Mouse (Mus musculus): ENCODE measurements around the gene Slc17a7. TPM values are rescaled to one million over a fixed set of nuclear protein-coding genes. Genes with fewer than 3 reads are reported as not detected.
A peak's percentile ranks its signal among the peaks of the same experiment; 100 is the strongest.
"Not testable (repeated sequence)": the region's sequence is repeated elsewhere in the genome, so short reads cannot be mapped to it uniquely, and the experiment has no call there.

The Slc17a7 gene
- polyA plus RNA-seq, 1 experiment from 2014 or later, result 3.8 TPM

DNA sequence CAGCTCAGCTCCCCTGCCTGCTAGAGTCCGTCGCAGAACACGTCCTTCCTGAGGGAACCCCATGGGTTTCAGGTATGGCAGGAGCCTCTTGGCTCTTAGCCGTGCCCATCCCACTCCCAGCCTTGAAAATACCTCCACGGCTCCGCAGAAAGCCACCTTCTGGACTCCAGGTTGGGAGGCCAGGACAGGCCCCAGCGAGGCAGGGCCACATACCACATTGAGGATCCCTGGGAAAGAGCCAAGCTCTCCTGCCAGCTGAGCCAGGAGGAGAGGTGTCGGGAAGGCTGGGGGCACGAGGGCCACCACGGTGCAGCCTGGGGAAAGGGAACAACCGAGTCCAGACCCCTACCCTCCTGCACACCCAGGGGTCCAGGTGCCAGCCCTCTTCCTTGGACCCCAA lies 16.5 kb upstream of the Slc17a7 start:
- WGBS, result 90% methylated on average over 11 of the region's 11 CpGs
- Histone ChIP-seq H3K36me3 (peaks cover 55% of the 10 kb centered on the region), H3K27me3 (replicated peaks) (no peaks in the 10 kb centered on the region)

GRCm38 (mm10) chr7:45147899-45148298 lies 15.8 kb upstream of the Slc17a7 start:
- Histone ChIP-seq H3K27me3 (replicated peaks) (no peaks in the 10 kb centered on the region), H3K9me3 (replicated peaks) (no peaks in the 10 kb centered on the region), H3K27ac (ENCODE audit: poor library complexity, severe bottlenecking) (no peak overlapping the region), H3K9ac (no peak overlapping the region), H3K4me3 (no peak overlapping the region), H3K36me3 (peaks cover 49% of the 10 kb centered on the region), H3K4me2 (no peak overlapping the region), H3K4me1 (replicated peaks) (peaks cover 5% of the 10 kb centered on the region; the same call in 1 of the 2 replicates)
- ATAC-seq (ENCODE audit: insufficient number of reproducible peaks, low FRiP score), result no peak
- WGBS, result 76% methylated on average over 11 of the region's 11 CpGs

More for the DNA sequence above, 16.5 kb upstream of the Slc17a7 start:
- Histone ChIP-seq H3K27ac (ENCODE audit: poor library complexity, severe bottlenecking) (no peak overlapping the region), H3K4me3 (no peak overlapping the region), H3K9me3 (replicated peaks) (no peaks in the 10 kb centered on the region), H3K4me1 (replicated peaks) (peaks cover 5% of the 10 kb centered on the region; the same call in 1 of the 2 replicates), H3K4me2 (no peak overlapping the region), H3K9ac (no peak overlapping the region)
- no peak for ATAC-seq (ENCODE audit: insufficient number of reproducible peaks, low FRiP score)

GRCm38 (mm10) chr7:45148534-45149098 lies 15.1 kb upstream of the Slc17a7 start:
- no peaks in the 10 kb centered on the region for H3K9me3 ChIP-seq (replicated peaks)
- peaks cover 42% of the 10 kb centered on the region for H3K36me3 ChIP-seq
- WGBS, result 29% methylated on average over 4 of the region's 4 CpGs
- no peak overlapping the region for H3K4me3 ChIP-seq
- H3K4me2 ChIP-seq, result no peak overlapping the region
- ATAC-seq (ENCODE audit: insufficient number of reproducible peaks, low FRiP score), result no peak
- H3K9ac ChIP-seq, result peak overlapping the region; percentile 44
- H3K4me1 ChIP-seq (replicated peaks), result peaks cover 9% of the 10 kb centered on the region; the same call in 1 of the 2 replicates
- H3K27ac ChIP-seq (ENCODE audit: poor library complexity, severe bottlenecking), result peak overlapping the region; percentile 34; the same call in 1 of the 2 replicates
- no peaks in the 10 kb centered on the region for H3K27me3 ChIP-seq (replicated peaks)

DNA sequence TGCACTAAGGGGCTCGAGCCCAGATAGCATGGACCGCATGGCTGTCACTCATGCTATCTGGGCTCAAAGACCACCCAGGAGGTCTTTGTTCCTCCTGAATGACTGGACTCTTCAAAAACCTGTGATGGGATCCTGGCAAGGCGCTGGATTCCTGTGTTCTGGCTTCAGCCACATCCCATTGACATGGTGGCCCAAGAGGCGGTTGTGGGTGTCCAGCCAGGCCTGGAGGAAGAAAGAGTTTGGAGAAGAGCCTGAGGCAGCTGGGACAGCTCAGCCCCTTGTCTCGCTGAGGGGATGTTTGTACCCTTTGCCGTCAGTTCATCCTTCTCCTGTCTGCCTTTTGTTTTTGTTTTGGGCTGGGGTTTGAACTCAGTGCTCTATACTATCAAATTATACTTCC lies 14.2 kb upstream of the Slc17a7 start:
- peaks cover 34% of the 10 kb centered on the region for H3K36me3 ChIP-seq
- H3K9me3 ChIP-seq (replicated peaks), result no peaks in the 10 kb centered on the region
- no peak for ATAC-seq (ENCODE audit: insufficient number of reproducible peaks, low FRiP score)
- H3K4me2 ChIP-seq, result no peak overlapping the region
- 0 out of 2 replicates have a peak overlapping the region, but pooled peaks have one; percentile 15 for H3K27ac ChIP-seq (ENCODE audit: poor library complexity, severe bottlenecking)
- H3K4me1 ChIP-seq (replicated peaks), result peaks cover 10% of the 10 kb centered on the region; the same call in 1 of the 2 replicates
- no peak overlapping the region for H3K4me3 ChIP-seq
- no peak overlapping the region for H3K9ac ChIP-seq
- H3K27me3 ChIP-seq (replicated peaks), result no peaks in the 10 kb centered on the region
- 60% methylated on average over 6 of the region's 6 CpGs for WGBS

DNA sequence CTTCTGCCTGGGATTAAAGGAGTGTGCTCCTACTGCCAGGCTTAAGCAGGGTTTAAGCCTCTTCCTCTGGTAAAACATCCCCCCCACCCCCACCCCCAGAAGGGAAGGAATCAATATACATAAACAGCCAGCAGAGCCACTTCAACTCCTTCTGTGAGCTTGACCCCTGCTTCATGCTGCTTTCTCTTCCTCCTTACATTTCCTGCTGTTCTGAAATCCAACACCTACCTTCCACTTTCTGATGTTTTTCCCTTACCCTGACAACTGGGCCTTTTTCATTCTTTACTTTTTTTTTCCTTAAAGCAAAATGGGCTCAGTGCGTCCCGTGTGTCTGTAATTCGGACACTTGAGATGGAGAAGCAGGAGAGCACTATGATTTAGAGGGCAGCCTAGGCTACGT lies 13.4 kb upstream of the Slc17a7 start:
- no peak overlapping the region for H3K4me2 ChIP-seq
- H3K27ac ChIP-seq (ENCODE audit: poor library complexity, severe bottlenecking), result no peak overlapping the region
- H3K27me3 ChIP-seq (replicated peaks), result no peaks in the 10 kb centered on the region
- H3K36me3 ChIP-seq, result peaks cover 26% of the 10 kb centered on the region
- H3K9ac ChIP-seq, result 0 out of 2 replicates have a peak overlapping the region, but pooled peaks have one; percentile 40
- WGBS, result 61% methylated on average over 4 of the region's 4 CpGs
- H3K4me3 ChIP-seq, result no peak overlapping the region
- no peak for ATAC-seq (ENCODE audit: insufficient number of reproducible peaks, low FRiP score)
- no peaks in the 10 kb centered on the region for H3K9me3 ChIP-seq (replicated peaks)
- H3K4me1 ChIP-seq (replicated peaks), result peaks cover 16% of the 10 kb centered on the region

GRCm38 (mm10) chr7:45151303-45151702 lies 12.4 kb upstream of the Slc17a7 start:
- H3K4me3 ChIP-seq, result no peak overlapping the region
- no peak for ATAC-seq (ENCODE audit: insufficient number of reproducible peaks, low FRiP score)
- no peak overlapping the region for H3K9ac ChIP-seq
- H3K4me2 ChIP-seq, result no peak overlapping the region
- H3K36me3 ChIP-seq, result peaks cover 21% of the 10 kb centered on the region
- H3K27ac ChIP-seq (ENCODE audit: poor library complexity, severe bottlenecking), result no peak overlapping the region
- no peaks in the 10 kb centered on the region for H3K9me3 ChIP-seq (replicated peaks)
- peaks cover 17% of the 10 kb centered on the region for H3K4me1 ChIP-seq (replicated peaks)
- H3K27me3 ChIP-seq (replicated peaks), result no peaks in the 10 kb centered on the region
- WGBS, result 58% methylated on average over 11 of the region's 11 CpGs

DNA sequence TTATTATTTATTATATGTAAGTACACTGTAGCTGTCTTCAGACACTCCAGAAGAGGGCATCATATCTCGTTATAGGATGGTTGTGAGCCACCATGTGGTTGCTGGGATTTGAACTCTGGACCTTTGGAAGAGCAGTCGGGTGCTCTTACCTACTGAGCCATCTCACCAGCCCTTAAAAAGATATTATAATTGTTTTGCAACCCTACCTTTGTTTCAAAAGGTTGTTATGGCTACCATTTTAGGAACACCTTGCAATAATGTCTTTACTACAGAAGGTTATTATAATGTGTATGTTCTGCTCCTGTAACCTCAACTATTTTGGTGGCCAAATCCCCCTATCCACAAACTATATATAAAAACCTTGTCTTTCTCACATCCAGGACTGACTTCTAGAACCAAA lies 10.7 kb upstream of the Slc17a7 start:
- H3K27me3 ChIP-seq (replicated peaks); H3K9me3 ChIP-seq (replicated peaks); H3K9ac ChIP-seq; ATAC-seq (ENCODE audit: insufficient number of reproducible peaks, low FRiP score); H3K4me3 ChIP-seq; H3K27ac ChIP-seq (ENCODE audit: poor library complexity, severe bottlenecking); H3K4me2 ChIP-seq: not testable (repeated sequence)
- 93% methylated on average over 2 of the region's 2 CpGs for WGBS
- peaks cover 17% of the 10 kb centered on the region for H3K4me1 ChIP-seq (replicated peaks)
- H3K36me3 ChIP-seq, result peaks cover 11% of the 10 kb centered on the region

DNA sequence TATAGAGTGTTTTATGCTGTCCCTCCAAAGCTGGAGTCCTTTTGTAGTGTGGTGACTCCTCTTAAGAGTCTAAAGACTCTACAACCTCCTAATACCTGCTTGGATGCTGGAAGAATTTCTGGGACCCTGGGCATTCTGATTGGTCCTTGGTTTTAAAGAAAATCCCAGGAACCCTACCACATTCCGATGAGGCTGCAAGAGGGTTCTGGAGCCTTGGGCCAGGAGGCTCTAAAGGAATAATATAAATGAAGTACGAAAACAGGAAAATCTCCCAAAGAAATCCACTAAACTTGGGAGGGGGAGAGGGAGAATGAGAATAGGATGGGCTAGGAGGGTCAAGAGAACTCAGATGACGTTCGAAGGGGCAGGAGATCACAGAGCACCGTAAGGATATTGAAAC lies 10.2 kb upstream of the Slc17a7 start:
- Histone ChIP-seq H3K27ac (ENCODE audit: poor library complexity, severe bottlenecking) (peak overlapping the region; percentile 94), H3K4me3 (peak overlapping the region; percentile 66), H3K4me1 (replicated peaks) (peaks cover 13% of the 10 kb centered on the region), H3K27me3 (replicated peaks) (no peaks in the 10 kb centered on the region), H3K36me3 (peaks cover 16% of the 10 kb centered on the region), H3K4me2 (peak overlapping the region; percentile 82), H3K9me3 (replicated peaks) (no peaks in the 10 kb centered on the region), H3K9ac (peak overlapping the region; percentile 86)
- 3% methylated on average over 5 of the region's 5 CpGs for WGBS
- ATAC-seq (ENCODE audit: insufficient number of reproducible peaks, low FRiP score), result no peak

- Histone ChIP-seq H3K4me3 (peak within 1 kb of the TSS; percentile 66), H3K36me3 (peaks cover 23% of the 10 kb centered on the region), H3K9ac (peak within 1 kb of the TSS; percentile 86), H3K9me3 (replicated peaks) (no peaks in the 10 kb centered on the region), H3K4me2 (peak within 1 kb of the TSS; percentile 82), H3K27me3 (replicated peaks) (no peaks in the 10 kb centered on the region), H3K27ac (ENCODE audit: poor library complexity, severe bottlenecking) (peak within 1 kb of the TSS; percentile 94), H3K4me1 (replicated peaks) (peaks cover 12% of the 10 kb centered on the region)
- peak; percentile 97 for ATAC-seq (ENCODE audit: insufficient number of reproducible peaks, low FRiP score)
- 4% methylated on average over 69 of the region's 69 CpGs for WGBS
Observed at GRCm38 (mm10) chr7:45154096-45154992, 9.4 kb upstream of the Slc17a7 start, which contains the start of the genes Pih1d1 and Aldh16a1. TSS of gene Pih1d1 (plus strand) at chr7:45154303. TSS of gene Aldh16a1 (minus strand) at chr7:45154584.

DNA sequence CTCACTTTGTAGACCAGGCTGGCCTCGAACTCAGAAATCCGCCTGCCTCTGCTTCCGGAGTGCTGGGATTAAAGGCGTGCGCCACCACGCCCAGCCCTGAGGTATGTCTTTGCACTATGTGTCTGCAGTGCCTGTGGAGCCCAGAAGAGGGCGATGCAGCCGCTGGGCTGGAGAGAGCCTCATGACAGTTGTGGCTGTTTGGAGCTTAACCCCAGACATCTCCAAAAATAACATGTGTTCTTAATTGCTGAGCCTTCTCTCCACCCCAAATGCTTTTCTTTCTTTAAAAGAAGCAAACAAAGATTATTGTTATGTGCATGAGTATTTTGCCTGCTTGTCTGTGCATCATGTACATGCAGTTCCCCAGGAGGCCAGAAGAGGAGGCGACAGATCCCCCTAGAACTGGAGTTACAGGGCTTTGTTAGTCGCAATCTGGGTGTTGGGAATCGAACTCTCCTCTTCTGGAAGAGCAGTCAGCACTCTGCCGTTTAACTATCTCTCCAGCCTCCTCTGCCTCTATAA lies 8.7 kb upstream of the Slc17a7 start:
- 76% methylated on average over 12 of the region's 12 CpGs for WGBS
- H3K9ac ChIP-seq, result 0 out of 2 replicates have a peak overlapping the region, but pooled peaks have one; percentile 18
- H3K27me3 ChIP-seq (replicated peaks), result no peaks in the 10 kb centered on the region
- 0 out of 2 replicates have a peak overlapping the region, but pooled peaks have one; percentile 7 for H3K27ac ChIP-seq (ENCODE audit: poor library complexity, severe bottlenecking)
- peak overlapping the region; percentile 66 for H3K4me3 ChIP-seq
- peak; percentile 9; the same call in 1 of the 2 replicates for ATAC-seq (ENCODE audit: insufficient number of reproducible peaks, low FRiP score)
- H3K36me3 ChIP-seq, result peaks cover 31% of the 10 kb centered on the region
- H3K9me3 ChIP-seq (replicated peaks), result no peaks in the 10 kb centered on the region
- peaks cover 12% of the 10 kb centered on the region for H3K4me1 ChIP-seq (replicated peaks)
- H3K4me2 ChIP-seq, result peak overlapping the region; percentile 82

DNA sequence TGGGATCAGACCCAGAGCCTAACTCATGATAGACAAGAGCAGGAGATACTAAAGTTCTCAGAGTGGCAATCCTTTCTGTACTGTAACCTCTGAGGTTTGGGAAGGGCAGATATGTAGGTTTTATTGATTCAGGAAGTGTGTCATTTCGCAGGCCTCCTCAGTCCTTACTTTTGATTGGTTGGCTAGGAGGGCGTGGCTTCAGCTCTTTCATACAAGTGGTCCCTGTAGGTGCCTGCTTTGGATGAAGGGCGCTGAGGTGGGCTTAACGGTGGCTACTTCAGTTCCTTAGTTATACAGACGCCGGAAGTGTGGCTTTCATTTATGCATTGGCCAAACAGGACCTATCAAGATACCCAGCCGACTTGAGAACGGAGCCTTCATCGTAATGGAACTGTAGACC lies 8.2 kb upstream of the Slc17a7 start:
- no peak overlapping the region for H3K4me2 ChIP-seq
- no peak overlapping the region for H3K9ac ChIP-seq
- no peak overlapping the region for H3K27ac ChIP-seq (ENCODE audit: poor library complexity, severe bottlenecking)
- H3K36me3 ChIP-seq, result peaks cover 36% of the 10 kb centered on the region
- no peak for ATAC-seq (ENCODE audit: insufficient number of reproducible peaks, low FRiP score)
- 0 out of 2 replicates have a peak overlapping the region, but pooled peaks have one; percentile 66 for H3K4me3 ChIP-seq
- H3K27me3 ChIP-seq (replicated peaks), result no peaks in the 10 kb centered on the region
- H3K9me3 ChIP-seq (replicated peaks), result no peaks in the 10 kb centered on the region
- WGBS, result 82% methylated on average over 9 of the region's 9 CpGs
- peaks cover 12% of the 10 kb centered on the region for H3K4me1 ChIP-seq (replicated peaks)

All from heart, embryonic 12.5 days (tissue).